Mouse (Mus musculus): ENCODE measurements around the gene Rhebl1.
A peak's percentile ranks its signal among the peaks of the same experiment; 100 is the strongest.

- TF ChIP-seq MXI1 (IDR thresholded peaks at IDR 0.05; ENCODE audit: low read depth, low read length), result no peak
- TF ChIP-seq SMC3 (IDR thresholded peaks at IDR 0.05; ENCODE audit: low read depth, low read length), result no peak
- no peak for TF ChIP-seq CTCF (IDR thresholded peaks at IDR 0.05 in 2 of 3, conservative IDR thresholded peaks at IDR 0.05 in 1 of 3; ENCODE audit: control insufficient read depth in 1 of 3, insufficient read depth in 1 of 3, low read depth in 2 of 3, low read length in 3 of 3, poor library complexity in 1 of 3, severe bottlenecking in 1 of 3)
- TF ChIP-seq POLR2A (IDR thresholded peaks at IDR 0.05; ENCODE audit: control insufficient read depth in 1 of 2, insufficient read depth in 1 of 2, low read depth in 1 of 2, low read length in 2 of 2, poor library complexity in 1 of 2), result peak in 1 of 2 experiments; percentile 35; a peak in 1 of 4 replicates
- TF ChIP-seq TCF12 (IDR thresholded peaks at IDR 0.05; ENCODE audit: low read depth, low read length), result no peak
- TF ChIP-seq GATA1 (IDR thresholded peaks at IDR 0.05; ENCODE audit: low read depth, low read length), result no peak
- no peak for TF ChIP-seq JUND (IDR thresholded peaks at IDR 0.05; ENCODE audit: low read depth, low read length)
Observed at GRCm38 (mm10) chr15:98865771-98866170, 28.6 kb downstream of the Rhebl1 start.
